Mouse (Mus musculus) kidney, embryonic 14.5 days (tissue): ENCODE measurements around the gene Il4ra. TPM values are rescaled to one million over a fixed set of nuclear protein-coding genes. Genes with fewer than 3 reads are reported as not detected.

Experiments
- ATAC-seq: fragments of 200-750 bp; cut with Nextera tagmentation; 2 replicates; pipeline ENCODE4 v1.8.0; 2017; ENCODE audit warnings: moderate number of reproducible peaks, mild to moderate bottlenecking, moderate TSS enrichment, moderate library complexity; ENCODE audit not compliant: low FRiP score, low TSS enrichment
- H3K27ac ChIP-seq: fragments of 300-500 bp; sonication (generic); 2 replicates; pipeline ENCODE4 v1.5.1; 2014; ENCODE audit warnings: low read depth, mild to moderate bottlenecking, low read length, moderate library complexity, mixed read lengths
- H3K27me3 ChIP-seq: fragments of 300-500 bp; sonication (generic); 2 replicates; pipeline ENCODE4 v1.6.1; 2014; ENCODE audit warnings: mild to moderate bottlenecking, low read length; ENCODE audit not compliant: control insufficient read depth, insufficient read depth
- H3K36me3 ChIP-seq: fragments of 300-500 bp; sonication (generic); 2 replicates; pipeline ENCODE4 v1.6.1; 2014; ENCODE audit warnings: low read length, mixed read lengths; ENCODE audit not compliant: control insufficient read depth, insufficient read depth
- H3K4me1 ChIP-seq: fragments of 300-500 bp; sonication (generic); 2 replicates; pipeline ENCODE4 v1.6.1; 2014; ENCODE audit warnings: low read length, mixed read lengths; ENCODE audit not compliant: control insufficient read depth, insufficient read depth
- H3K4me2 ChIP-seq: fragments of 300-500 bp; sonication (generic); replicated peaks from 2 replicates; pipeline ENCODE4 v1.6.1; 2014; ENCODE audit warnings: low read depth, mild to moderate bottlenecking, low read length
- H3K4me3 ChIP-seq: fragments of 300-500 bp; sonication (generic); 2 replicates; pipeline ENCODE4 v1.5.1; 2014; ENCODE audit warnings: mild to moderate bottlenecking, low read length
- H3K9ac ChIP-seq: fragments of 300-500 bp; sonication (generic); 2 replicates; pipeline ENCODE4 v1.6.1; 2014; ENCODE audit warnings: low read depth, mild to moderate bottlenecking, low read length, moderate library complexity
- H3K9me3 ChIP-seq: fragments of 300-500 bp; sonication (generic); 2 replicates; pipeline ENCODE4 v1.6.1; 2016; ENCODE audit warnings: low read length; ENCODE audit not compliant: control insufficient read depth
- WGBS: fragments of 180-500 bp; shearing (Covaris S2); extraction: QIAGEN DNeasy Blood & Tissue Kit; methylation state at CpG from one replicate; pipeline ENCODE4 v1.1.7; 2014; 5-methylcytosine and 5-hydroxymethylcytosine counted together
- polyA plus RNA-seq: library from polyadenylated mRNA; unstranded; fragments of >200 nt; fragmentation: Nextera tagmentation; extraction: Ambion mirVana; gene quantifications from 2 replicates; pipeline ENCODE4 v1.2.1, GENCODE M21; 2014

Gene Il4ra
- polyA plus RNA-seq, 1 experiment from 2014 or later, result 5.9 TPM

DNA sequence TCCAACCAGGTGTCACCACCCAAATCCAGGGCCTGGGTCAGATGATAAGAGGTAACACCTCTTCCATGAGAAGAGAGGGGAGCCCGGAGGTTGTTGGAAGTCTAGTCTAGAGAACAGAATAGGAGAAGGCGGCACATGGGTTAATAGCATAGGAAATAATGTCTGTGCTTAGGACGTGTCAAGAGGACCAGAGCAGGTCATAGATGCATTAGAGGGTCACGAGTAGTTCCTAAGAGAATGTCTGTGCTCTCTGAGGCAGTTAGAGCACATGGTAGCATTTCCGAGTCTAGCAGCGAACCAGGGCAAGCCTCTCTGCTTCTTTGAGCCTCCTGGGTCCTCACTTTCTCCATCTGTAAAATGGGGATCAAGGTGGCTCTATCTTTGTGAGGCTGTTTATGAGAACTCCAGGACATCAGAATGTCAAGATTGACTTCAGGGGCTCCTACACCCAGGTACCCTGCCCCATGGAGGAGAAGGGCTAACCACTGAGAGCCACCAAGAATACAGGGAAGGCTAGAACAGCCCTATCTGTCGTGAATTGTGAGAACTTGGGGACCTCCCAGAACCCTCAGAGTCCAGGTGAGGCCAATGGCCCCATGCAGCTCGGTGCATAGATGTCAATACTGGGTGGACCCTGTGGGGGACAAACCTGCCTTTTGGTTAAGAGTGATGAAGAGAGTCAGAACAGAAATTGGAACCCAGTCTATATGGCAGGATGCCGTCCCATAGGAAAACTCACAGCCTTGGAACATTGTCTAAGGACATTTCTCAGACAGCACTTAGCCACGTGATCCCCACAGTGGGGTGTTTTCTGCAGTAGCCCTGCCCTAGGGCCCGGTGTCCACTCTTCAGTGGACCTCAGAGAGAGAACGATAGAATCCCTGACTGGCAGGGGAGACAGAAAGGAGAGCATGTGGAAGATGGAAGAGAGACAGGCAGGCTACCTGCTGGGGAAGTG, 52.7 kb downstream of the Il4ra start:
- ATAC-seq, result no peak
- Histone ChIP-seq H3K4me3 (no peak overlapping the region), H3K9me3 (no peaks in the 10 kb centered on the region), H3K36me3 (no peaks in the 10 kb centered on the region), H3K9ac (no peak overlapping the region), H3K27ac (no peak overlapping the region), H3K4me1 (no peaks in the 10 kb centered on the region), H3K27me3 (no peaks in the 10 kb centered on the region), H3K4me2 (no peak overlapping the region)
- 77% methylated on average over 12 of the region's 12 CpGs for WGBS

- H3K4me3 ChIP-seq, result no peak overlapping the region
- no peak overlapping the region for H3K4me2 ChIP-seq
- H3K9me3 ChIP-seq, result no peaks in the 10 kb centered on the region
- no peaks in the 10 kb centered on the region for H3K36me3 ChIP-seq
- no peak overlapping the region for H3K9ac ChIP-seq
- no peaks in the 10 kb centered on the region for H3K4me1 ChIP-seq
- no peaks in the 10 kb centered on the region for H3K27me3 ChIP-seq
- H3K27ac ChIP-seq, result no peak overlapping the region
- no peak for ATAC-seq
- 55% methylated on average over 4 of the region's 4 CpGs for WGBS
These were observed 53.8 kb downstream of the Il4ra start for GRCm38 (mm10) chr7:125605725-125606139.

DNA sequence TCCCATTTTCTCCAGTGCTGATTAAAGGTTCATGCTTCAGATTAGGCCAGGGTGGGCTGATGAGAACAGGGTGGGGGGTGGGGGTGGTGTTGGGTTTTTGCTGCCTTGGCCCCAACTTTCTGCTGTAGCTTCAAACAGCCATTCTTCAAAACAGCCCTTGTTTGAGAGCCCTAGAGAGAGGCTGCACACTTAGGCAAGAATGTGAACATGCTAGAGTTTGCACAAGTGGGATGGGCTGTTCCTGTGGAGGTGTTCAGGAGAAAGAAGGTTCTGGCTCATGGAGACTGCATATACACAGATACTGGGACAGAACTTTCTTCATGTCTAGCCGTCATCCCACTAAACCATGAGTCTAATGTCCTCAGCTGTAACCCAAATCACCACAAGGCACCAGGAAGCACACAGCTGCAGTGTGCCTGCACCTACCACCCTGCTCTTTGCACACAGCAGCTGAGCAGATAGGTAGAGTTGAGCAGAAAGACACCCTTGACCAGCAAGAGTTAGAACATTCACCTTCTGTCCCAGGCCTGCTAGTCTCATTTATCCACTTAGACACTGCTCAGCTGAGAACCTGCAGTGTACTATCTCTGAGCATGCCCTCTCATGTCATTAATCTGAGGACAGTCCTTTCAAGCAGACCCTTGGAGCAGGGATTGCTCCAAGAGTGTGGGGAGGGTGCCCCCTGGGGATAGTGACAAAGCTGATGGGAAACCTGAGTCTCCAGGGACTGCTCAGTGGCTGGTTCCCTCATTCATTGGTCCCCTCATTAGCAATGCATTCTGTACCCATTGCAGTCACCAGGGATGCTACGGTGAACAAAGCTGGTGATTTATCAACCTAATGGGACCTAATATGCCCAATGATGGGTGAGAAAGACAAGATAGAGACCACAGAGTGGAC, 54.6 kb downstream of the Il4ra start:
- no peak for ATAC-seq
- H3K9me3 ChIP-seq, result no peaks in the 10 kb centered on the region
- no peak overlapping the region for H3K27ac ChIP-seq
- H3K4me3 ChIP-seq, result no peak overlapping the region
- no peaks in the 10 kb centered on the region for H3K27me3 ChIP-seq
- no peak overlapping the region for H3K4me2 ChIP-seq
- 66% methylated on average over 2 of the region's 2 CpGs for WGBS
- H3K9ac ChIP-seq, result no peak overlapping the region
- no peaks in the 10 kb centered on the region for H3K4me1 ChIP-seq
- no peaks in the 10 kb centered on the region for H3K36me3 ChIP-seq

DNA sequence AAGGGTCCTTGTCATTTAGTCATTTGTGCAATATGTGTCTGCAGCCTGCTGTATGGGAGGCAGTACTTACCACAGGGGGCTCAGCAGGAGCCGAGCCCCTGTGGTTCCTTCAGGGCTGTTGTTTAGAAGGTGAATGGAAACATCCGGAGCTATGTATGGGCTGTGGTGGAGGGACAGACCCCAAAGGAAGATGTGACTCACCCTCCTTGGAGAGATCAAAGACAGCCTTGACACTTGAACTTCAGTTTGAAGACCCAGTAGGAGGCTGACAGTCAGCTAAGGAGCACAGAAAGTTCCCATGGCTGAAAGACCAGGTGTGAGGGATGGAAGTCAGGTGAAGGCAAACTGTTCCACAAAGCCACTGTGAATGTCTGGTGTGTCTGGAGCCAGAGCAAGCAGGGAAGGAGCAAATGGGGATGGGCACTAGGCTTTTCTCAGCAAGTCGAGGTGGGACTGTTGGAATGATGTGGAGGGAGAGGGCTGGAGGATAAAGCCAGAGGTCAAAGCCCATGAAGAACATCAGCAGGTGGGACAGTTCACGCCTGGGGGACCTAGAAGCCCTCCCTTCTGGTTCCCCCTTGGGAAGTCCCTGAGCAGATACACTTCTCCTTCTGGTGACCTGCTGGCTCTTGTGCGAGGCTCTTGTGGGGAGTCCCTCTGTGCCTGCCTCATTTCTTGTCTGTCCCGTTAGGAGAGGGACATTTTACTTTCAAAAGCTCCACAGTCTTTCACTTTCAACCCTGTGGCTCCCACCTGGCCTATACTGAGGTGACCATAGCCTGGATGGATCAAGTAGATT, 55.7 kb downstream of the Il4ra start:
- H3K27ac ChIP-seq, result no peak overlapping the region
- no peaks in the 10 kb centered on the region for H3K9me3 ChIP-seq
- ATAC-seq, result no peak
- no peak overlapping the region for H3K9ac ChIP-seq
- H3K4me2 ChIP-seq, result no peak overlapping the region
- no peaks in the 10 kb centered on the region for H3K36me3 ChIP-seq
- no peak overlapping the region for H3K4me3 ChIP-seq
- WGBS, result 62% methylated on average over 6 of the region's 6 CpGs
- H3K27me3 ChIP-seq, result no peaks in the 10 kb centered on the region
- no peaks in the 10 kb centered on the region for H3K4me1 ChIP-seq

DNA sequence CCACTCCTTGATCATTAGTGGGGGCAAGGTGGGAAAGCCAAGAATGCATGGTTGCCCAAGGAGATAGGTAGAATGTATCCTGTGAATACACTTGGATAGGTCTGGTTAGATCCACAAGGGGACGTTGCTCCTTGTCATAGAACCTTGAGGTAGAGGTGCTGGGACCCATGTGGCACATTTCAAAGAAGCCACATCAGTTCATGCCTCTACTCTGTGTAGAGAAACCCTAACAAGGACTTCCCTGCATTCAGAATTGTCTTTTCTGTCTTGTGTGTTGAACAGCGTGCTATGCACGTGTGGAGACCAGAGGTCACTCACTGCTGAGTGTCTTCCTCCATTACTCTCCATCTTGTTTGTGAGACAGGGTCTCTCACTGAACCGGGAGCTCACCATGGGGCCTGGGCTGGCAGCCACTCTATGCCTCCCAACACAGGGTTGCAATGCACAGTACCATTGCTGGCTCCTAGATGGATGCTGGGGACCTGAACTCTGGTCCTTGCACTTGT, 56.3 kb downstream of the Il4ra start:
- Histone ChIP-seq H3K4me1 (no peaks in the 10 kb centered on the region), H3K27me3 (no peaks in the 10 kb centered on the region), H3K9me3 (no peaks in the 10 kb centered on the region), H3K9ac (no peak overlapping the region), H3K27ac (no peak overlapping the region), H3K4me3 (no peak overlapping the region), H3K4me2 (no peak overlapping the region), H3K36me3 (no peaks in the 10 kb centered on the region)
- 88% methylated on average over 4 of the region's 4 CpGs for WGBS
- no peak for ATAC-seq

DNA sequence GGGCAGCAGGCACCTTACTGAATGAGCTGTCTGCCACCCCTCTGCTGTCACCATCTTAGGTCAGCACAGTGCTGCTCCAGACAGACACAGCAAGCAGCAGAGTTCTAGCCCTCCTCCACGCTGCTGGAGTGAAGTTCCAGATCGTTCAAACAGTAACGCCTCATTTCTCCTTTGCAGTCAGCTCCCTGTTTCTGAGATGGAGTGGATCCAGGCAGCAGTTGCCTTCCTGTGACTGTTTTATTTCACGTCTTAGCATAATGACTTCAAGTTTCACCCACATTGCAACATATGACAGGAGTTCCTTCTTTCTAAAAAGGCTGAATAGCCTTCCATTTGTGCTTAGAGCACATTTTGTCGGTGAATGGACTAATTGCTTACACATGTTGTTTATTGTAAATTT, 61.7 kb downstream of the Il4ra start:
- H3K4me2 ChIP-seq, result no peak overlapping the region

DNA sequence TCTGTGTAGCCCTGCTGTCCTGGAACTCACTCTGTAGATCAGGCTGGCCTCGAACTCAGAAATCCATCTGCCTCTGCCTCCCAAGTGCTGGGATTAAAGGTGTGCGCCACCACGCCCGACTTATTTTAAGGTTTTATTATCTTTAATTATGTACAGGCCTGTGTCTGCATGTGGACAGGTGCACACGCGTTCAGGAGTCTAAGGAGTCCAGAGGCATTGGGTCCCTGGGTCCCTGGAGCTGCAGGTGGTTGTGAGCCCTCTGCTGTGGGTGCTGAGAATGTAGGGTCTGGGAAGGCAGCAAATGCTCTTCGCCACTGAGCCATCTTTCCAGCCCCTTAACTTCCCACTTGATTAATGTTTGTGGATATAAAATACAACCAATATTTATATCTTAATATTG, 63.5 kb downstream of the Il4ra start:
- no peak overlapping the region for H3K27ac ChIP-seq
- H3K9ac ChIP-seq, result no peak overlapping the region
- H3K9me3 ChIP-seq, result no peaks in the 10 kb centered on the region
- H3K27me3 ChIP-seq, result no peaks in the 10 kb centered on the region
- no peak for ATAC-seq
- H3K36me3 ChIP-seq, result no peaks in the 10 kb centered on the region
- no peak overlapping the region for H3K4me3 ChIP-seq
- no peak overlapping the region for H3K4me2 ChIP-seq
- H3K4me1 ChIP-seq, result no peaks in the 10 kb centered on the region
- WGBS, result 85% methylated on average over 7 of the region's 7 CpGs

More for the DNA sequence above, 61.7 kb downstream of the Il4ra start:
- H3K4me3 ChIP-seq, result no peak overlapping the region
- H3K9me3 ChIP-seq, result no peaks in the 10 kb centered on the region
- WGBS, result 77% methylated on average over 5 of the region's 5 CpGs
- H3K27ac ChIP-seq, result no peak overlapping the region
- no peaks in the 10 kb centered on the region for H3K36me3 ChIP-seq
- no peaks in the 10 kb centered on the region for H3K4me1 ChIP-seq
- H3K27me3 ChIP-seq, result no peaks in the 10 kb centered on the region
- ATAC-seq, result no peak
- H3K9ac ChIP-seq, result no peak overlapping the region

DNA sequence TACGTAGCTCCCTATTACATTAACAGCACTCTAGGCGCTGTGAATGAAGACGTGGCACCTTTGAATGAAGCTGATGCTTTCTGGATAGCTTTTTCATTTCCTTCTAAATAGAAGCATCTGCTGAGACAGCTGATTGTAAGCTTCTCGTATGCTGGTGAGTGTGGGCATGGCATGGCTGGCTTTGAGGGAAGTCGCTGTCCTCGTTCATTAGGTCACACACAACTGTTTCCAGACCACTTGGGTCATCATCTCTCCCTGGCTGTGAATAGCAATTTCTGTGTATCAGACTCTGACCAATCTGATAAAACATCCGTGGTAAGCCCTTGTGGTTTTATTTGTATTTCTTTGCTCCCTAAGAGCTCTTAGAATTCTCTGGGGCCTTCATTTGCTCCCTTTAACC, 66.1 kb downstream of the Il4ra start:
- no peak for ATAC-seq
- Histone ChIP-seq H3K9me3 (no peaks in the 10 kb centered on the region), H3K27ac (no peak overlapping the region), H3K4me2 (no peak overlapping the region), H3K4me1 (no peaks in the 10 kb centered on the region), H3K27me3 (no peaks in the 10 kb centered on the region), H3K36me3 (no peaks in the 10 kb centered on the region), H3K9ac (no peak overlapping the region), H3K4me3 (no peak overlapping the region)
- 80% methylated on average over 7 of the region's 7 CpGs for WGBS
